Mouse (Mus musculus) limb, embryonic 15.5 days (tissue): ENCODE measurements at regions not wholly inside any gene's neighbourhood (a gene's known extent, or its start where the extent isn't known, plus 50 kb on each side); places are given as distances from the start of the nearest gene placed in this dataset.

ENCODE experiments used
- ATAC-seq: fragments of 200-750 bp; cut with Nextera tagmentation; 2 replicates; pipeline ENCODE4 v1.8.0; 2017; ENCODE audit warnings: low read depth, moderate TSS enrichment; ENCODE audit not compliant: insufficient number of reproducible peaks, low FRiP score, low TSS enrichment
- H3K27ac ChIP-seq: fragments of 300-500 bp; sonication (generic); 2 replicates; pipeline ENCODE4 v1.5.1; 2015; ENCODE audit warnings: moderate library complexity, mild to moderate bottlenecking, inconsistent platforms
- H3K27me3 ChIP-seq: fragments of 300-500 bp; sonication (generic); 2 replicates; pipeline ENCODE4 v1.6.1; 2015; ENCODE audit warnings: inconsistent platforms
- H3K36me3 ChIP-seq: fragments of 300-500 bp; sonication (generic); 2 replicates; pipeline ENCODE4 v1.6.1; 2015; ENCODE audit warnings: inconsistent platforms
- H3K4me1 ChIP-seq: fragments of 300-500 bp; sonication (generic); 2 replicates; pipeline ENCODE4 v1.6.1; 2015; ENCODE audit warnings: inconsistent platforms
- H3K4me2 ChIP-seq: fragments of 300-500 bp; sonication (generic); 2 replicates; pipeline ENCODE4 v1.6.1; 2015; ENCODE audit warnings: mild to moderate bottlenecking, inconsistent platforms
- H3K4me3 ChIP-seq: fragments of 300-500 bp; sonication (generic); 2 replicates; pipeline ENCODE4 v1.5.1; 2015; ENCODE audit warnings: mild to moderate bottlenecking, inconsistent platforms
- H3K9ac ChIP-seq: fragments of 300-500 bp; sonication (generic); 2 replicates; pipeline ENCODE4 v1.6.1; 2015; ENCODE audit warnings: inconsistent platforms
- H3K9me3 ChIP-seq: fragments of 300-500 bp; sonication (generic); 2 replicates; pipeline ENCODE4 v1.6.1; 2016; ENCODE audit warnings: inconsistent platforms
- WGBS: fragments of 180-500 bp; shearing (Covaris S2); methylation state at CpG from one replicate; pipeline ENCODE4 v1.1.7; 2015; 5-methylcytosine and 5-hydroxymethylcytosine counted together

- no peak overlapping the region for H3K9ac ChIP-seq
- H3K4me1 ChIP-seq, result peaks cover 8% of the 10 kb centered on the region
- H3K9me3 ChIP-seq, result no peaks in the 10 kb centered on the region
- no peaks in the 10 kb centered on the region for H3K36me3 ChIP-seq
- H3K4me2 ChIP-seq, result no peak overlapping the region
- ATAC-seq, result no peak
- no peak overlapping the region for H3K4me3 ChIP-seq
- WGBS, result 57% methylated on average over 13 of the region's 13 CpGs
- no peak overlapping the region for H3K27ac ChIP-seq
- H3K27me3 ChIP-seq, result peaks cover 5% of the 10 kb centered on the region; the same call in 1 of the 2 replicates
Observed at GRCm38 (mm10) chr4:153542631-153543031, 60.0 kb upstream of the Ajap1 start.

- Histone ChIP-seq H3K9ac (no peak overlapping the region), H3K27ac (no peak overlapping the region), H3K4me2 (no peak overlapping the region), H3K9me3 (no peaks in the 10 kb centered on the region), H3K36me3 (no peaks in the 10 kb centered on the region), H3K4me1 (peaks cover 8% of the 10 kb centered on the region), H3K27me3 (peaks cover 3% of the 10 kb centered on the region; the same call in 1 of the 2 replicates), H3K4me3 (no peak overlapping the region)
- ATAC-seq, result no peak
- WGBS, result 36% methylated on average over 24 of the region's 24 CpGs
Observed at GRCm38 (mm10) chr4:153543900-153544648, 61.5 kb upstream of the Ajap1 start.

DNA sequence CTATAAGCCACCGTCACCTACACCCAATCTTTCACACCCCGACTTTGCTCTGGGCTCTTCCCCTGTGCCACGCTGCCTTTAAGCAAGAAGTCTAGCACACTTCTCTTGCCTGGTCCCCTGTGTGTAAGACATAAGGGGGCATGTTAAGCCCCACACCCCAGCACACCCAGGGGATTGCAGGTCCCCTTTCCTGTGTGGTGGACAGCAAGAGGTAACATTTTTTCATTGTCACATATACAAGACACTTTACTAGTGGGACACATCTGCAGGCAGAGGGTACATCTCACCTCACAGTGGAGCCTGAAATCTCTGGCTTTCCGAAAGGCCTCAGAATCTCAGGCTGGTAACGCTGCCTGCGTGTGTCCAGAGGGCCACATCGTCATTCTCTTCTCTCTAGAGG, 64.1 kb upstream of the Ajap1 start:
- H3K4me3 ChIP-seq, result no peak overlapping the region
- no peak overlapping the region for H3K27ac ChIP-seq
- no peak overlapping the region for H3K9ac ChIP-seq
- peaks cover 8% of the 10 kb centered on the region for H3K4me1 ChIP-seq
- no peaks in the 10 kb centered on the region for H3K36me3 ChIP-seq
- ATAC-seq, result no peak
- H3K9me3 ChIP-seq, result no peaks in the 10 kb centered on the region
- no peak overlapping the region for H3K4me2 ChIP-seq
- 83% methylated on average over 7 of the region's 7 CpGs for WGBS
- 0 out of 2 replicates have a peak, but pooled peaks cover 3% of the 10 kb centered on the region for H3K27me3 ChIP-seq

- H3K9ac ChIP-seq, result no peak overlapping the region
- H3K27me3 ChIP-seq, result 0 out of 2 replicates have a peak, but pooled peaks cover 3% of the 10 kb centered on the region
- no peak for ATAC-seq
- peaks cover 8% of the 10 kb centered on the region for H3K4me1 ChIP-seq
- no peak overlapping the region for H3K4me3 ChIP-seq
- 87% methylated on average over 5 of the region's 5 CpGs for WGBS
- H3K36me3 ChIP-seq, result no peaks in the 10 kb centered on the region
- H3K9me3 ChIP-seq, result no peaks in the 10 kb centered on the region
- no peak overlapping the region for H3K27ac ChIP-seq
- no peak overlapping the region for H3K4me2 ChIP-seq
Observed at GRCm38 (mm10) chr4:153547111-153547510, 64.5 kb upstream of the Ajap1 start.

DNA sequence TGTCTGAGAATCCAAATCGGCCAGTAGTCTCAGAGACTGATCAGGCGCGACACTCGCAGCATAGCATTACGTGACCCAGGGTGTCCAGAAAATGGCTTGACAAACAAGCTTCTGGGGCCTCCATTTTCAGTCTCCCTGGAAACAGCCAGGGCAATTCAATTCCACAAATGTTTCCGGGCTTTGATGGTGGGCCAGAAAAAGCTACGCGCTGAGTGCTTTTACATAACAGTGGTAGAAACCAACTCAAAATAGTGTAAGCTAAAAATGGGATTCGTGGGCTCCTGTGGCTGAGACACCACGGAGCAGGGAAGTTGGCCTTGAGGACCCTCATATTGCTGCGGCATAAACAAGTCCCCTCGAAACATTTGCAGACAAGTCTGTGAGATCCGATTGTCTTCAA, 65.3 kb upstream of the Ajap1 start:
- Histone ChIP-seq H3K4me1 (peaks cover 8% of the 10 kb centered on the region), H3K27me3 (0 out of 2 replicates have a peak, but pooled peaks cover 3% of the 10 kb centered on the region), H3K4me2 (no peak overlapping the region), H3K9ac (no peak overlapping the region), H3K27ac (no peak overlapping the region), H3K4me3 (no peak overlapping the region), H3K36me3 (no peaks in the 10 kb centered on the region), H3K9me3 (no peaks in the 10 kb centered on the region)
- no peak for ATAC-seq
- WGBS, result 77% methylated on average over 13 of the region's 13 CpGs

DNA sequence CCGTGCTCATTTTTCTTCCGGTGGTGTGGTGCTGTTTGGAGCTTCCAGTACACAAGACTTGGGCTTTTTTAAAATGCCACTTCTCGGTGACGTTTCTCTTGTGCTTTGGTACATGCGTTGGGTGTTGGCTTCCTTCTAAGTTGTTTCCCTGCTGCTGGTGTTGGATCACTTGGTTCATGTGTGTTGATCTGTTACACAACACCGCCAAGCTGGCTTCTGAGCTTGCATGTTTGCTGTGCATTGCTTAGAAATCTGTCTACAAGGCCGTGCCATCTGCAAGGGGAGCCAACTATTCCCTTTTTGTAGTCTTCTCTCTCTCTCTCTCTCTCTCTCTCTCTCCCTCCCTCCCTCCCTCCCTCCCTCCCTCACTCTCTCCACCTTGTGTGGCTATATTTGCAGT, 68.7 kb upstream of the Ajap1 start:
- ATAC-seq, result no peak
- Histone ChIP-seq H3K4me3 (no peak overlapping the region), H3K9me3 (no peaks in the 10 kb centered on the region), H3K27ac (no peak overlapping the region), H3K9ac (no peak overlapping the region), H3K36me3 (no peaks in the 10 kb centered on the region), H3K4me1 (no peaks in the 10 kb centered on the region), H3K4me2 (no peak overlapping the region), H3K27me3 (peaks cover 5% of the 10 kb centered on the region; the same call in 1 of the 2 replicates)
- WGBS, result 93% methylated on average over 7 of the region's 7 CpGs

- H3K27me3 ChIP-seq, result peaks cover 5% of the 10 kb centered on the region; the same call in 1 of the 2 replicates
- H3K4me1 ChIP-seq, result no peaks in the 10 kb centered on the region
- 57% methylated on average over 4 of the region's 4 CpGs for WGBS
- no peak overlapping the region for H3K27ac ChIP-seq
- H3K4me3 ChIP-seq, result no peak overlapping the region
- H3K4me2 ChIP-seq, result no peak overlapping the region
- H3K36me3 ChIP-seq, result no peaks in the 10 kb centered on the region
- H3K9ac ChIP-seq, result no peak overlapping the region
- H3K9me3 ChIP-seq, result no peaks in the 10 kb centered on the region
- ATAC-seq, result no peak
Observed at GRCm38 (mm10) chr4:153552483-153552882, 69.9 kb upstream of the Ajap1 start.

DNA sequence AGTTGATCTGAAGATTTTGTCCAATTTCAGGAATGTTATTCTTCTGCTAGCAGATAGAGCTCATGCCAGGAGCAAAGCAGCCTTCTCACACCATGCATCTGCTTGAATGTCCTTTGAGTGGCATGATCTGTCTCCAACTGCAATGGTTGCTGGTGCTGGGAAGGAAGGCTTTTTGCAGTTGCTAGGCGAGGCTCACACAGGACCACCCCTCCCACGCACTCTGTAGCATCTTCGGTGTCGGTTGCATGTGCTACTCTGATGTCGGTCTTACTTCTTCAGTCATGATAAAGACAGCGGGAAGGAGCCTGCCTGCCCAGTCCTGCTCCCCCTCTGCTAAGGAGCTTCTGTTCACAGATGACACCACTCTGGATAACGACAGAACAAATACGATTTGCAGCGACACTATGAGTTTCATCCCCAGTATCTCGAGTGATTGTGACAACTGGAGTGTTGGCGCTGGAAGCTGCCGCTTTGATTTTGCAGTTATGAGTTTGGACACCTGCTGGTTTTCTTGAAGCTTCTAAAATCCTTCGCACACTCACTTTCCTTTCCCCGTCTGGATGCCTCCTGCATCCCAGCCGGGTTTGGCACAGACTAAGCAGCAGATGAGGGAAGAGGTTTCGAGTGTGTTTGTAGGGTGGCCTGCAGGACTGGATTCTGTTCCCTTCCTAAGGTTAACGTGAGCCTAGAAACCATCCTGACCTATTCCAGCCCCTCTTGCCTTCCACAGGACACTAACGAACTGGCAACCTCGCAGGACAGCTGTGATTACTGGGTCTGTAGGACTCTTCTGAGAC, 75.4 kb upstream of the Ajap1 start:
- Histone ChIP-seq H3K27me3 (peaks cover 5% of the 10 kb centered on the region), H3K4me2 (no peak overlapping the region), H3K4me1 (peaks cover 2% of the 10 kb centered on the region; the same call in 1 of the 2 replicates), H3K9ac (no peak overlapping the region), H3K36me3 (no peaks in the 10 kb centered on the region), H3K4me3 (no peak overlapping the region), H3K9me3 (no peaks in the 10 kb centered on the region), H3K27ac (no peak overlapping the region)
- no peak for ATAC-seq
- 71% methylated on average over 19 of the region's 19 CpGs for WGBS

DNA sequence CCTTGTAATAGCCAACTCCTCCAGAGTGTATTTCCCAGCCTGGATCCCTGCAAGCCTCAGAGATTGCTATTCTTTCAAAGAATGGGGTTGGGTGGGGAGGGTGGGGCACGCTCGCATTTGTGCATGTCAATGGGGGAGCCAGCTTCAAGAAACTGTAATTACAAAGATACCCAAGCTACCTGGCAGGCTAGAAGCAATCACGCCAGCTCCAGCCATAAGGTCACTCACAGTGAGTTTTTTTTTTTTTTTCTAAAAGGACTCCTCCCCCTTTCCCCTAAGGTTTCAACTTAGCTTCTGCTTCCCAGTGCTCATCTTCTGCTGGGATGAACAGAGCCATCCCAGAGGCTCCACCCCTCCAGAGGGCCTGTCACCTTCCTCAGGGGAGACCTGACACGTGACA, 77.0 kb upstream of the Ajap1 start:
- no peak overlapping the region for H3K4me2 ChIP-seq
- H3K27me3 ChIP-seq, result no peaks in the 10 kb centered on the region; the same call in 1 of the 2 replicates
- H3K27ac ChIP-seq, result no peak overlapping the region
- WGBS, result 60% methylated on average over 4 of the region's 4 CpGs
- no peak overlapping the region for H3K9ac ChIP-seq
- peaks cover 2% of the 10 kb centered on the region; the same call in 1 of the 2 replicates for H3K4me1 ChIP-seq
- ATAC-seq, result no peak
- no peaks in the 10 kb centered on the region for H3K9me3 ChIP-seq
- H3K36me3 ChIP-seq, result no peaks in the 10 kb centered on the region
- no peak overlapping the region for H3K4me3 ChIP-seq

DNA sequence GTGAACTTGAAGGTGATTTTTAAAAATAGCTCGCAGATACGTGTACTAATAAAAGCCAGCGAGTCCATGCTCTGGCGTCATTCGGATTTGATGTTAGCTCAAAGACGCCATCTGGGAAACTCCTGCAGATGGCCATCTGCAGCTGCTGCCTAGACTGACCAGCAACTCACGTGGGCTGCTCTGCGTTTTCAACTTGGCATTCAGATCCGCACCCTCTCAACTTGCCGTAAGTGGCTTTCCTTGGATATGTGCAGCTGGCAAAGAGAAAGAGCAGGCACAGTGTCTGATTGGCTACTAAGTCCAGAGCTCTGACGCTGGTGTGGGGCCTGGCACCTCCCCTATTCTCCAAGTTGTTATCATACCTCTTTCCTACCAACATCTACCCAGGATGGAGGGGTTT, 77.6 kb upstream of the Ajap1 start:
- Histone ChIP-seq H3K27me3 (peaks cover 4% of the 10 kb centered on the region; the same call in 1 of the 2 replicates), H3K27ac (no peak overlapping the region), H3K4me1 (peaks cover 2% of the 10 kb centered on the region; the same call in 1 of the 2 replicates), H3K4me2 (no peak overlapping the region), H3K9ac (no peak overlapping the region), H3K4me3 (no peak overlapping the region), H3K9me3 (no peaks in the 10 kb centered on the region), H3K36me3 (no peaks in the 10 kb centered on the region)
- 44% methylated on average over 11 of the region's 11 CpGs for WGBS
- ATAC-seq, result no peak

DNA sequence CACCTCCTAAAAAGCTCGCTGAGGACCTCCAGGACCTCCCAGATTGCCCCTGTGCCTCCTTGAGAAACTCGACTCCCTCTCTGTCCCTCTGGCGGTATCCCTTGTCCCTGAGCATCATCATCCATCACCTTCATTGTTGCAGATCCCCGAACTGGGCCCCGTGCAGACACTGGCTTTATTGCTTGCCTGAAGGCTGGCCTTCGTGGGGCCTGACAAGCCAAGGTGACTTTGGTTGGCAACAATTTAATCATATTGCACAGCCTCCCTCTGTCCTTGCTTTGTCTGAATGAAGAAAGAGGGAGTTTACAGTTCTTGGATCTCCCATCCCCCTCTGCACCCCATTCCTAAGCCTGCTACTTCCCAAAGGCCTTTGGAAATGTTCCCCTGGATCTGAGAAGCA, 78.3 kb upstream of the Ajap1 start:
- no peak overlapping the region for H3K27ac ChIP-seq
- no peaks in the 10 kb centered on the region for H3K36me3 ChIP-seq
- H3K4me1 ChIP-seq, result peaks cover 2% of the 10 kb centered on the region; the same call in 1 of the 2 replicates
- H3K9ac ChIP-seq, result no peak overlapping the region
- no peak overlapping the region for H3K4me2 ChIP-seq
- H3K27me3 ChIP-seq, result peaks cover 4% of the 10 kb centered on the region; the same call in 1 of the 2 replicates
- no peak for ATAC-seq
- H3K9me3 ChIP-seq, result no peaks in the 10 kb centered on the region
- 6% methylated on average over 6 of the region's 6 CpGs for WGBS
- H3K4me3 ChIP-seq, result no peak overlapping the region

DNA sequence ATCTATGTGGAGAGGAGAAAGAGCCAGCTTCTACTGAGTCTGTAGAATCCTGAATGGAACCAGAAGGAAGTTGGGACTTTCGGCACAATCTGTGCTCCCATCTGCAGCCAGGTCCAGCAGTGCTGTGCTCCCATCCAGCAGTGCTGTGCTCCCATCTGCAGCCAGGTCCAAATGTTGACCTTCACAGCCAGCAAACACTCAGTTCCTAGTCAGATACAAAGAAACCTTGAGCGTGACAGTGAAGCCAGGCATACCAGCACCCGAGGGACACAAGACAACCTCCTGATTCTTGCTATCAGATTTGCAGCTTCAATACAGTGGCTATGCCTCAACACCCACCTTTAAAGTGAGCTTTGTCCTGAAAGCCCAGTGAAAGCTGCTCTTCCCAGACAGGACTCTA, 79.4 kb upstream of the Ajap1 start:
- Histone ChIP-seq H3K4me2 (no peak overlapping the region), H3K4me1 (peaks cover 2% of the 10 kb centered on the region; the same call in 1 of the 2 replicates), H3K27me3 (peaks cover 4% of the 10 kb centered on the region; the same call in 1 of the 2 replicates), H3K27ac (no peak overlapping the region), H3K4me3 (no peak overlapping the region), H3K9ac (no peak overlapping the region), H3K36me3 (no peaks in the 10 kb centered on the region), H3K9me3 (no peaks in the 10 kb centered on the region)
- 92% methylated on average over 3 of the region's 3 CpGs for WGBS
- ATAC-seq, result no peak
